Mouse (Mus musculus): ENCODE data around the gene Slc39a1.
A peak's percentile ranks its signal among the peaks of the same experiment; 100 is the strongest.

Slc39a1 gene

DNA sequence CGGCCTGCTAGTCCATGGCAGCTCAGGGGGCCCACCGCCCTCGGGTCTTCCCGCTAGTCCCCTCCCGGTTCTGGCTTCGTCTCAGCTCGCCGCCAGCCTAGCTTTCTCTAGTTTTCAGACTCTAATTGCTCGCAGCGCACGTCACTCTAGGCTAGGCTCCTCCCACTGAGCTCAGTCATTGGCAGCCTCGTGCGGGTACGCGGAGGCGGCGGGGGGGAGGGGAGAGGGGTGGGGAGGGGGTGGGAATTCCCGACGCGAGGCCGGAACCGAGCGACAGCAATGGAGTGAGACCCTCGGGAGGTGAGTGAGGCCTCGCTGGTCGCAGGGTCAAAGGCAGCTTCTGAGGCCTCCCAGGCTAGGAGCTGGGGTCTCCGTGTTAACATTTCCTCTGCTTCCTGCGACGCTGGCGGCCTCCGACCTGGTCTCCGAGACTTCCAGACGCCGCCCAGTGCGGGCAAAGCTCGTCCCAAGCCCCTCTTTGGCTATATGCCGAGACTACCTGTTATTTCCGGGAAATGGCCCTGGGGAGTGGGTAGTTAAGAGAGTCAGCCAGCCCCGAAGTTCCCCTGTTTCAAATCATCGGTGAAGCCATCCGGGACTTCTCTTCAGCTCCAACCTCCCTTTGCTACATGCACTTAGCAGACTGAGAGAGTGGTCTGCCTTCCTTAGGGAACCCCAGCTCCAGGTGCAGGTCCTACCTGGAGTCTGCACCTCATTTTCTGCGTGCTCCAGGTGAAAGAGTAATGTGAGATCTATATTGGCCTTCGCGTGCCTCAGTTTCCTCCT, at the start of gene Slc39a1:
Gene Slc39a1 (plus strand): TSS at position 213 of the 786 bp plus-strand sequence.
- DNase-seq (ENCODE audit: low spot score in 2 of 2) = peak; percentile 78 to 83

DNA sequence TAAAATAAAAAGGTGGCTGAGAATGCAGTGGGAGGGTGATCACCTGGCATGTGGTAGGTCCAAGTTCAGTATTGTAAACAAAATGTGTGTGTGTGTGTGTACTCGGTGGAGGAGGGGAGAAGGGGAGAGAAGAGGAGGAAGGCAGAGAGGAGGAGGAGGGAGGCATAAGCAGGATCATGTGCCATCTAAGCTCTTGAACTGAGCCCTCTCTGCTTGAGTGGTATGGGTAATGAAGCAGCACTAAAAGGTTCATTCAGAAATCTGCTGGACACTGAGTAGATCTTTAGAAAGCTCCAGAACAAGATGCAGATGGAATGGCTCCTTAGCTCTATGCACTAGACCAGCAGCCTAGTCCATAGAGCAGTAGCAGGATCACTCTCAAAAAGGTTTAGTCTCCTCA, 45.1 kb upstream of the Slc39a1 start:
- DNase-seq (ENCODE audit: low spot score in 2 of 2) = no peak

DNA sequence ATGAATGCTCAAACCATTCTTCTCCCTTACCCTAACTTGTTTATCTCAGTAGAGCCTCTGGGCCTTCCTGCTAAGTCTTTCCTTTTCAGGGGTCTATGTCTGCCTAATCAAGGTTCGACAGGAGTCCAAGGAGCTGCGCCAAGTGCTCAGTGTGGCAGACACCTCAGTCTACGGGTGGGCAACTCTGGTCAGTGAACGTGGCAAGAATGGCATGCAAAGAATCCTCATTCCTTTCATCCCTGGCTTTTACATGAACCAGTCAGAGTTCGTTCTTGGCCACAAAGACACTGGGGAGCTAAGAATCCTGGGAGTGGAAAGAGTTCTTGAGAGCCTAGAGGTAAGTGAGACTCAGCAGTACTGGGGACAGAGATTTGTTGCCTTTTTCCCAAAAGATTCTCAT, 44.4 kb upstream of the Slc39a1 start:
- DNase-seq (ENCODE audit: low spot score in 2 of 2) = no peak

DNA sequence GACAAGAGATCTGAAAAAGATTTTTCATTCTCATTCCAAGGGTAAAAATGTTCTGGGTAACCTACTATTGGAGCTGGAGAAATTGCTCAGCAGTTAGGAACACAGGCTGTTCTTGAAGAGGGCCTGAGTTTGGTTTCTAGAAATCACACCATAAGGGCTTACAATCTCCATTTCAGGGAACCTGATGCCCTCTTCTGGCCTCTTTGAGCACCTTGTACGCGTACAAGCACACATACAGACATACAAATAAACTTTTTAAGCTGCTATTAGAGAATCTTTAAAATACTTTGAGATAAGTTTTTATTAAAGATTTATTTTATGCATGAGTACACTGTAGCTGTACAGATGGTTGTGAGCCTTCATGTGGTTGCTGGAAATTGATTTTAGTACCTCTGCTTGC, 43.4 kb upstream of the Slc39a1 start:
- DNase-seq (ENCODE audit: low spot score in 2 of 2) = no peak

DNA sequence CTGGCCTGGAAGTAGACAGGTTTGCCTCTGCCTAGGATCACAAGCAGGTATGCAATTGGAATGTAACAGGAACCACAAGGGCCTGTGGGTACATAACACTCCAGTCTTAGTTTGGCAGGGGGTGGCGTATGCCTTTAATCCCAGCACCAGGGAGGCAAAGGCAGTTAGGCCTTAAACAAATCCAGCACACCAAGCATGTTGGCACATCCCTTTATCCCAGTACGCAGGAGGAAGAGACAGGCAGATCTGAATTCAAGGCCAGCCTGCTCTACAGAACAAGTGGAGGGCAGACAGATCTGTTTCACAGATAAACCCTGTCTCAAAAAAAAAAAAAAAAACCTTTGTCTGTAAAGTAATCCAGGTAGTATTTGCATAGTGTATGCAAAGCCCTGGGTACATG, 39.3 kb upstream of the Slc39a1 start:
- DNase-seq (ENCODE audit: low spot score in 2 of 2) = no peak

DNA sequence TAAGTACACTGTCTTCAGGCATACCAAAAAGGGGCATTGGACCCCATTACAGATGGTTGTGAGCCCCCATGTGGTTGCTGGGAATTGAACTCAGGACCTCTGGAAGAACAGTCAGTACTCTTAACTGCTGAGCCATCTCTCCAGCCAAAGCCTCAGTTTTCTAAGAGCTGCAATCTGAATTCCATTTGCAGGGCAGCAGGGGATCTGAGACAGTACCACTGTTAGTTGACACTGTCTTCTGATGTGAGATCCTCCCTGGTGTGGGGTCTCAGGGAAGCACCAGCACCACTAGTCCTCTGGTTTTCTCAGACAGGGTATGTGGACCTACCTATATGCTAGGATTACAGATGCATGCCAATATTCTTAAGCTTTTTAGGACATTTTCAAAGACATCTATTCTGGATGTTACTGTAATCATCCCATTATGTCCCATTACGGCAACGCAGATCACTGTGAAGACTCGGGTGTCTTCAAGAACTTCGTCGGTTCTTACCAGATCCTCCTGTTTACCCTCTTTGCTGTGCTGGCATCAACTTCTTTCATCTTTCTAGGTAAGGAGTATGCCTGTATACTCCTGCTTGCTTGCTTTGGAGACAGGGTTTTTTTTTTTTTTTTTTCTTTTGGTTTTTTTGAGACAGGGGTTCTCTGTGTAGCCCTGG, 37.9 kb upstream of the Slc39a1 start:
- no peak for DNase-seq (ENCODE audit: low spot score in 2 of 2)

DNA sequence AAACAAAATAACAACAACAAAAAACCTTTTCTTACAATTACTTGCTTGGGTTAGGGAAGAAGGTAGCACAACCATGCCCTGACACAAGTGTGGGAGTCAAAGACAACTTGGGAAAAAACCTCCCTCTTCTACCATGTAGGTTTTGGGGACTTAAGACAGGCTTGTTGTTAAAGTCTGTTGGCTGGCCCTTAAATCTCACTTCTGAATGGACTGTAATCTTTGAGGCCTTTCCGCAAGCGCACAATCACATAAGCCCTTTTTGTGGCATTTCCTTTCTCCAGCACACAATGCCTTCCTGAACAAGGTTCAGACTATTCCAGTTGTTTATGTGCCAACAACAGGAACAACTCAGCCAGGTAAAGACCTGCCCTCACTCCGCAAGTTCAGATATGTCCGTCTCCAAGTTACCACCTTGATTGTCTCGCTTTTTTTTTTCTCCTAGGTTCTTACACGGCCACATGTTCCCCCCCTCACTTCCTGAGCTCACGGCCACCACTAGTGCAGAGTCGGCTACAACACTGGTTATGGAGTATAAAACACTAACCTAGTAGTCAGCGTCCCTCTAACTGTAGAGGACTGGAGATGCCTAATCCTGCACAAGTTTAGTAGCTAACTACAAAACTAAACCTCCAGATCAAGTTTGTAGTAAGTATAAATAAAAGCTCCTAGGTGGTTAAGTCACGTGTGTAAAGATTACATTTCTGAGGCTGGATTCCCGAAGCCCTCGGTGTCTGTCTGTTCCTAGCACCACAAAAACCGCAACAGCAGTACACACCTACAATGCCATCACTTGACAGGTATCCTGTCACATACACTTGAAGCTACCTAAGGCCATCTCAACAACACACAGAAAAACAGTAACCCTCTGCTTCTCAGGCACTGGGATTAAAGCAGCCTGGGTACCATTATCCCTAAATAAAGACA, 36.2 kb upstream of the Slc39a1 start:
- DNase-seq (ENCODE audit: low spot score in 2 of 2) = no peak

DNA sequence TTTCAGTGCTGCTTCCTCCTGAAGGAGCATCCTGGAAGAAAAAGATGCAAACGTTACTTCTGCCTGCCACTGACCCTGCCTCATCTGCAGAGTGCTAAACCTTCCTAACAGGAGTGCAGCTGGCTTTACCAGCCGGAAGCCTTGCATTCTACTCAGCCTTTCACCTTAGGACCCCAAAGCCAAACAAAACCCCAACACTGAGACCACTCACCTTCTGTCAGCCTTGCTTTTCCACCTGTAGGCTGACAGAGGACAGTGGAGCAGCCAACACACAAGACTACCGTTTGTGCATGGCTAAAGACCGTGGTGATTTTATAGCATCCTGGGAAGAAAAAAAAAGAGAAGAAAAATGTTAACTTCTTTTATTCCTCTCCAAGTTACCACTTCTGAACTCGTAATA, 35.2 kb upstream of the Slc39a1 start:
- DNase-seq (ENCODE audit: low spot score in 2 of 2) = no peak

DNA sequence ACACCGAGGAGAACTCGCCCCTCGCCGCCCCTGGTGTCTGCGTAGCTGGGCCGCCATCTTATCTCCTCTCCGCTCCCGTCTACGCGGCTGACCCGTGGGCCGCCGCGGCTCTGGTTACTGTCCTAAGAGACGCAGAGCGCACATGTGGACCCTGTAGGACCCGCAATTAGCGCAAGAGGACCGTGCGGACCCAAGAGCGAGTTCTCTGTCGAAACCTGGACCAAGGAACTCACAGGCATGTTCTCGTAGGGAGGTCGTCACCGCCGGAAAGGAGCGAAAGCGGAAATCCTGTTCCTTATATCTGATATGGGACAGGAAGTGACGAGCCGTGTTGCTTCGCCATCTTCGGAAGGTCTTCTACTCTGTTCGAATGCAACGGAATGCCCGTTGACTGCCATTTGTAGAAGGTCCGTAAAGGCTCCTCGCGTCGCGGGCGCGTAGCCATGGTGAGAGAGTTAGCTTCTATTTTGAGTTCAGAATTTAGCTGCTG, 34.5 kb upstream of the Slc39a1 start, which contains the start of the genes Rps27 and Rab13:
Gene Rps27 (minus strand): TSS at position 275 of the 490 bp plus-strand sequence.
Gene Rab13 (plus strand): TSS at position 319 of the 490 bp plus-strand sequence.
- peak; percentile 85 to 88 for DNase-seq (ENCODE audit: low spot score in 2 of 2)

DNA sequence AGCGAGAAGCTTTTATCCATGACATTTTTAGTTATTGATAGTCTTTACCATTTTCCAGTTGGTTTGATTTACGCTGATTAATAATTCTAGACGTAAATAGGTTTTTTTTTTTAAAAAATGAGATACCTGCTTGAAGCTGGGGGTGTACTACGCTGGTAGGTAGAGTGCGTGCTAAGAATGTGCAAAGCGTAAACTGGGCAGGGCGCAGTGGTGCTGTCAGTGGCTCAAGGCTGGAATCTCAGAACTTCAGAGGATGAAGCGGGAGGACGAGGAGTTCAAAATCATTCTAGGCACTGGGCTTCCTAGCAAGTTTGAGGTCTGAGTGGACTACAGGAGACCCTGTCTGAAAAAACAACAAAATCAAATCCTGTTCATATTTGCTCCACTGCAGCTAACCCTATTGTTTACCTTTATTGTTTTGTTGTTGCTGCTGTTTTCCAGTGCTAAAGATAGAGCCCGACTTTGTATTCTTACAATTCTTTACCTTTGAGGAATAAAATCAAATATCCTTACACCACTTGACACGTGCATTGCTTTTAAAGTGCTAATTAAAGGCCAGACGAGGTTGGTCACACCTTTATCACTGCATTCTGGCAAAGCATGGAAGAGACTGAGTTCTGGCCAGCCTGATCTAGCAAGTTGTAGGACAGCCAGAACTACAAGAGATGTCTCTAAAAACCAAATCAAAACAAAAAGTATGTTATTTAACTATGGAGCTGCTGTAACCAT, 33.9 kb upstream of the Slc39a1 start:
- DNase-seq (ENCODE audit: low spot score in 2 of 2) = no peak

DNA sequence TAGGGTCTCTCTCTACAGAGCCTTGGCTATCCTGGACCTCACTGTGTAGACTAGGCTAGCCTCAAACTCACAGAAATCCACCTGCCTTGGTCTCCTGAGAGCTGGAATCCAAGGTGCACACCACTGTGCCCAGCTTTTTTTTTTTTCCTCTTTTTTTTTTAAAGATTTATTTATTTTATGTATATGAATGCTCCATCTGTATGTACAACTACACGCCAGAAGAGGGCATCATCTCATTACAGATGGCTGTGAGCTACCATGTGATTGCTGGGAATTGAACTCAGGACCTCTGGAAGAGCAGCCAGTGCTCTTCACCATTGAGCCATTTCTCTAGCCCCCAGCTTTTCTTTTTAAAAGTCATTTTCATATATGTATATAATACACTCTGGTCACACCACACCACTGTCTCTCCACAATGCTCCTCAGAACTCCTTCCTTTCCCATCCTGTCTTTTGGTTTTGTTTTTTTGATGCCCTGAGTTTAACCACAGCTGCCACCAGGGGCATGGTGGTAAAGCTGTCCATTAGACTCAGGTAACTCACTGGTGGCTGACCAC, 32.1 kb upstream of the Slc39a1 start:
- DNase-seq (ENCODE audit: low spot score in 2 of 2) = no peak

DNA sequence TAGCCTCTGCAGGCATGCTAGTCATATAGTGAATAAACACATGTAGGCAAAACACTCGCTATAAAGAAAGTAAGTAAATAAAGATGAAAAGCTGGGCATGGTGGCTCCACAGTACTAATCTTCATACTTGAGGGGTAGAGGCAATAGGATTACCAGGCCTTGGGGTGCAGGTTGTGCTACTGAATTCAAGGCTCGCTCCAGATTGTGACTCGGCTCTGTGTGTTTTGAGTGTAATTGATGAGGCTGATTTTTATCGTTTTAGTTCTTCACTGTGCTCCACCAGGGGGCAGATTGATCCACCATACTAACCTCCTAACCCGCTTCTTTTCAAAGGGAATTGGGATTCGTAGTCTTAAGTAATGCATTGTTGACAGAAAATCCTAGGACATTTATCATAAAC, 27.9 kb upstream of the Slc39a1 start:
- peak in 1 of 2 experiments; percentile 16 for DNase-seq (ENCODE audit: low spot score in 2 of 2)

DNA sequence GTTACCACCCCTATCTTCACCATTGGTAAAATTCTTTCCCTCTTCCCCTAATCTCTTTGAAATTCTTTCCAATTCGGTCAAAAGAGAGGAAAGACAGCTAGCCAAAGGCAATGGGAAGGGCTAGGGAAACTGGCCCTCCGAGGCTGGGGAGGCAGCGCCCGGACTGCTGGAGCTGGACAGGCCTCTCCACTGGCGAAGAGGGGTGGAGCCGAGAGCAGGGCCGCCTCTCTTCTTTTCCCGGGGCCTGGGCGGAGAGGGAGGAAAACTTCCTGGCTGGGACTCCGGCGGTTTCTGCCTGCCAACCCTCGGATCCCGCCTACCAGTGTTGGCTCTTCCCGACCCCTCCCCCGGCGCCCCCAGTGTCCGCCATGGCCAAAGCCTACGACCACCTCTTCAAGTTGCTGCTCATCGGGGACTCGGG, 27.4 kb upstream of the Slc39a1 start:
- DNase-seq (ENCODE audit: low spot score in 2 of 2) = peak in 1 of 2 experiments; percentile 12

DNA sequence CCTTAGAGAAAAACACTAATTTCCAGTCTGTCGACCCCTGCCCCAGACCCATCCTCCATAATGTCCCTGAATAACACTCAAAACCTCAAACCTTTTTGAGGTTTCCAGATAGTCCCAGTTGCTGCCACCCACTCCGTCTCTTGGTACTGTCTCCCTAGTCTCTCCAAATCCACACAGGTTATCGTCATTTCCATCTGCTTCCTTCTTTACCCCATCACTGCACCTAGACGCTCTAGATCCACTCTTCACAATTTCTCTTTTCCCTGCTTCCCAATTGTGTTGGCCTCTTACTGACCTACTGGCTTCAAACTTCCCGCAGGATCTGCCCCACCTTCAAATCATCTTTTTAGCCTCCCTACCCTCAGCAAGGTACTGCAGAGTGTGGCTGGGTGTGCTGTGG, 26.8 kb upstream of the Slc39a1 start:
- DNase-seq (ENCODE audit: low spot score in 2 of 2) = no peak

DNA sequence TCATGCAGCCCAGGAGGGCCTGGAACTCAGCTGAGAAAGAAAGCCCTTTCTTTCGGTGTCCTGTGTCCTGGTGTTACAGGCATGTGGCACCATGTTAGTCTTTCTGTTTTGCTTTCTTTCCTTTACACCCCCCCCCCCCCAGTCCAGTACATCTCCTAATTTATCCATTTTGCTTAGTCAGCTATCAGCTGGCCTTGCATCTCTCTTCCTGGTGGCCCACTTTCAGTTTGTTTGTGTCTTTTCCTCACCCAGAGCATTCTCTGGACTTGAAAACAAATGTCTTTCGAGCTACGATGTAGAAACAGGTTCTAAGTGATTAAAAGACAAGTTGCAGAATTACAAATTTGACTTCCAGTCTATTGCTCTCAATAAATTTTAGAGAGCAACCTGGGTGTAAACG, 25.5 kb upstream of the Slc39a1 start:
- no peak for DNase-seq (ENCODE audit: low spot score in 2 of 2)

DNA sequence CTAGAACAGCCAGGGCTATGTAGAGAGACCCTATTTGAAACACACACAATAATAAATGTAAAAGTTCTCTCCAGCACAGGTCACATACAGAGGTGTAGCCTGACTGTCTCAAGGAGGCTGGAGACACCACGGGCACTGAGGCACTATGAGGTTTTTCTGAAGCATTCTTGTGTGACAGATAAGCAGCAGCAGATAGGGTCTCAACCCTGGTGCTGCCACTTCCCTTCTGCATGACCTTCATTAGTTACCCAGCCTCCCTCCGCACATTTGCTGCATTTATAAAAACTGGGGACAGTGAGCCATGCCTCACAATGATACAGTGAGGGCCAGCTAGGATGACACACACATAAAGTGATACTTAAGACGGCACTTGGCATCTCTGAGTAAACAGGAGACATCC, 25.0 kb upstream of the Slc39a1 start:
- no peak for DNase-seq (ENCODE audit: low spot score in 2 of 2)

DNA sequence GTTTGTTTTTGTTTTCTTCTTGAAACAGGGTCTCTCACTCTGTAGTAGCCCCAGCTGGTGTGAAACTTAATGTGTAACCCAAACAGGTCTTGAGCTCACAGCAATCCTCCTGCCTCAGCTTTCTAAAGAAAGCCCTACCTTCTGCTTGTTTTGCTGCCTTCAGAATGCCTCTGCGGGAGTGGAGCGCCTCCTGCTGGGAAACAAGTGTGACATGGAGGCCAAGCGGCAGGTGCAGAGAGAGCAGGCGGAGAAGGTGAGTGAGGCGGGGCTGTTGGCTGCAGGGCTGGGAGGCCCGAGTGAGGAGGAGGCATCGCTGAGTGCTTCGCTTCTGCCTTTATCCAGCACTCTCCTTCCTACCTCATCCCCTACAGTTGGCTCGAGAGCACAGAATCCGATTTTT, 23.6 kb upstream of the Slc39a1 start:
- DNase-seq (ENCODE audit: low spot score in 2 of 2) = no peak

DNA sequence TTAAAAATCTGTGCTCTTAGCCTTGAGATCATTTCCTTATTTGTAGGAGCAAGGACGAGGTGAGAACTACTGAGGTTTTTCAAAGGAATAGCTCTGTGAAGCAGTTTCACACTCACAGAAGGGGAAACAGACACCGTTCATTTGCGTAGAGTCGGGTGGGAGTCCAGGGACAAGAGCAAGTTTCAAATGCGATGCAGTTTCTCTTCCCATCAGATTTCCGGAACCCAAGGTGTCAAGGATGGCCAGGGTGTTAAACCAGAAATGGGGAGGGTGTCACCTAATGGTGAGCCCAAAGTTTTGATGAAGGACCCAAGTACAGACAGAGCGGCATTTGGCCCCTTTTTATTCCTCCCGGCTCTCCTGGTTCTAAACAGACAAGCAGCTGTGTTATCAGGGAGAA, 16.9 kb upstream of the Slc39a1 start:
- no peak for DNase-seq (ENCODE audit: low spot score in 2 of 2)

DNA sequence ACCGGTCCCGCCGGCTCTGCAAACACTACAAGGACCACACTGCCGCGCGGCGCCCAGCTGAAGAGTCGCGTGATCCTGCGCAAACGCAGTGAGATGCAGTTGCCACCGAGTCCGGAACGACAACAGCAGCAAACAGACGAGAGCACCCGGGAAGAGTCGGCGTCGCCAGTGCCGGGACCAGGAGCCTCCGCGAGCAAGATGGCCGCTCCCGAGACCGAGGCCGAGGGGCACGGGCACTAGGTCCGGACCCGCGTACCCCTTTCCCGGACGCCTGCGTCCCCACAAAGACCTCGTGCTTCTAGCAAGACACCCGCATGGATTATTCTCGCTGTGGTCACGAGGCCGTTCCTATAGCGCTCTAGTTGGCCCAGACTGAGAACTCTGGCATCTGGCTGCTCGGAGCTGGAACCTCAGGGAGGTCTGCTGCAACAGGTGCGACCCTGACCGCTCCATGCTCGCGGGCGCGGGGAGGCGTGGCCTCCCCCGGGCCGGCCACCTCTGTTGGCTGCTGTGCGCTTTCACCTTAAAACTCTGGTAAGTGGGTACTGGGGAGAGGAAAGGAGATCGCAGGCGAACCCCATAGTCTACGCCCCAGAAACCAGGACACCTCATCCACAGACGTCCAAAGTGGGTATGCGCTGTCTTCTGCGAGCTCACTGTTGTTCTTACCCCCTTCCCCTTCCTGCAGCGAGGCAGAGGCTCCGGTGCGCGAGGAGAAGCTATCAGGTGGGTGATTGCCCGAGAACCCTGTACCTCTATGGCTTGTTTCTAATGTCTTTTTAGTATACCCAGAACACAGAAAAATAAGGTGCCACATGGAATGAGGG, 16.3 kb upstream of the Slc39a1 start, which contains the start of gene Jtb:
Gene Jtb (plus strand): TSS at position 91 of the 827 bp plus-strand sequence.
- DNase-seq (ENCODE audit: low spot score in 2 of 2) = peak; percentile 87 to 95

DNA sequence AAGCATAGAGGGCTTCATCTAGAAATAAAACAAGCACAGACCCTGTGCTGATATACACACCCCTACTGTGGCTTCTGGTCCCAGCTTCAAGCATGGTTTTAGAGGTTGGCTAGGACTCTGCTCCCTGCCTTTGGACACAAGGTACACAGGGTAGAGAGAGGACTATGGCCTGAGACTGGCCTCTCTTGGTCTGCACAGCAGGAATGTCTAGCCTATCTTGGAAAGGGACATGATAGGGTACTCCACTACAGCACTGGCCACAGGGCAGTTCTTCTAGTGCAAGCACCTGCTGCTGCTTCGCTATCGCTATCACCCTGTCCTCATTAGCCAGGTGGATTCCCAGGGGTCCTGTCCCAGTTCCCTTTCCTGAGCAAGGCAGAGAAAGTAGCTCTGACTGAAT, 6.7 kb upstream of the Slc39a1 start:
- DNase-seq (ENCODE audit: low spot score in 2 of 2) = no peak

Data from frontal cortex, postnatal 25 days (tissue).